Mouse (Mus musculus) limb, embryonic 12.5 days (tissue): ENCODE data around the gene Fbxo3. TPM values are rescaled to one million over a fixed set of nuclear protein-coding genes. Genes with fewer than 3 reads are reported as not detected.
"Not testable (repeated sequence)": the region's sequence is repeated elsewhere in the genome, so short reads cannot be mapped to it uniquely, and the experiment has no call there.

Source experiments
- ATAC-seq: fragments of 200-750 bp; cut with Nextera tagmentation; 2 replicates; pipeline ENCODE4 v1.8.0; 2017; ENCODE audit warnings: low read depth, moderate TSS enrichment; ENCODE audit not compliant: insufficient number of reproducible peaks, insufficient read depth, low FRiP score, low TSS enrichment
- H3K27ac ChIP-seq: fragments of 300-500 bp; sonication (generic); 2 replicates; pipeline ENCODE4 v1.5.1; 2016; ENCODE audit warnings: mild to moderate bottlenecking, moderate library complexity
- H3K27me3 ChIP-seq: fragments of 300-500 bp; sonication (generic); 2 replicates; pipeline ENCODE4 v1.6.1; 2016; ENCODE audit warnings: mild to moderate bottlenecking, moderate library complexity
- H3K36me3 ChIP-seq: fragments of 300-500 bp; sonication (generic); 2 replicates; pipeline ENCODE4 v1.6.1; 2016; ENCODE audit warnings: mild to moderate bottlenecking, moderate library complexity
- H3K4me1 ChIP-seq: fragments of 300-500 bp; sonication (generic); replicated peaks from 2 replicates; pipeline ENCODE4 v1.6.1; 2016
- H3K4me2 ChIP-seq: fragments of 300-500 bp; sonication (generic); 2 replicates; pipeline ENCODE4 v1.6.1; 2016; ENCODE audit warnings: mild to moderate bottlenecking, moderate library complexity
- H3K4me3 ChIP-seq: fragments of 300-500 bp; sonication (generic); replicated peaks from 2 replicates; pipeline ENCODE4 v1.5.1; 2016; ENCODE audit warnings: mild to moderate bottlenecking
- H3K9ac ChIP-seq: fragments of 300-500 bp; sonication (generic); replicated peaks from 2 replicates; pipeline ENCODE4 v1.6.1; 2016; ENCODE audit warnings: mild to moderate bottlenecking, moderate library complexity
- H3K9me3 ChIP-seq: fragments of 300-500 bp; sonication (generic); 2 replicates; pipeline ENCODE4 v1.6.1; 2016; ENCODE audit warnings: mild to moderate bottlenecking, moderate library complexity
- WGBS: fragments of 180-500 bp; shearing (Covaris S2); methylation state at CpG from one replicate; pipeline ENCODE4 v1.1.7; 2016; 5-methylcytosine and 5-hydroxymethylcytosine counted together
- polyA plus RNA-seq: library from polyadenylated mRNA; unstranded; fragments of >200 nt; fragmentation: Nextera tagmentation; extraction: Ambion mirVana; gene quantifications from 2 replicates; pipeline ENCODE4 v1.2.1, GENCODE M21; 2016

Gene Fbxo3
- polyA plus RNA-seq, 1 experiment from 2014 or later, result 54.7 TPM

DNA sequence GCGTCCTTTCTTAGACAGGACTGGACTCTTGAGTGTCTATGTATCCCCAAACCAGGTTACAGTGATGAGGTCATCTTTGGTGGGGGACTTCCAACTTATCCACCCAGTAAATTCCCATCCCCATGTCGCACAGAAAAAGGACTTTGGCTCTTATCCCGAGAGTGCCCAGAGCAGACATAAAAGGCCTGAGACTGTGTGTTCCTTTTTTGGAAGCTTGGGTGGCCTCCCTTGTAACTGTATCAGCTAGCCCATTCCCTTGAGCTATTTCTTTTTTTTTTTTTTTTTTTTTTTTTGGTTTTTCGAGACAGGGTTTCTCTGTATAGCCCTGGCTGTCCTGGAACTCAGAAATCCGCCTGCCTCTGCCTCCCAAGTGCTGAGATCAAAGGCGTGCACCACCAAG is 38.0 kb downstream of the Fbxo3 start, which contains the start of gene Gm10912:
TSS of gene Gm10912 (plus strand) at position 301 of the 400 bp plus-strand sequence.
- H3K4me3 ChIP-seq, H3K27me3 ChIP-seq, H3K4me1 ChIP-seq, H3K27ac ChIP-seq, H3K9ac ChIP-seq, H3K4me2 ChIP-seq, ATAC-seq, H3K9me3 ChIP-seq: not testable (repeated sequence)
- H3K36me3 ChIP-seq, result peaks cover 13% of the 10 kb centered on the region
- WGBS, result 91% methylated on average over 6 of the region's 6 CpGs

DNA sequence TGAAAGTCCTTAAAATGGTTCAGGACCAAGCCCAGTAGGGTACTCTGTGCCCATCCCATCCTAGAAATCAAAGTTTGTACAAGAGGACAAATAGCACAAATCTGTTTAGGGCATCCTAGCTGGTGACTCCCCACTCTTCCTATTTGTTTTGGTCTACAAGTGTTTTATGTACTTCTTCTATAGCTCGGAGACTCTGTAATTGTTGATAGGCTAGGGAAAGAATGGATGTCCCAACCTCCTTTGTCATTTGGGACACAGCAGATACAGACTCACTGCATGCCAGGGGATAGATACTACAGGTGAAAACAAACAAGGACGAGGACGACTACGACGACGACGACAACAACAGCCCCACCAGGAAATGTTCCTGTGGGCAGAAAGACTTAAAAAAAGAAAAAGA is 40.9 kb downstream of the Fbxo3 start, which contains the start of gene Gm10799:
TSS of gene Gm10799 (minus strand) at position 101 of the 400 bp plus-strand sequence.
- H3K27me3 ChIP-seq, H3K27ac ChIP-seq: not testable (repeated sequence)
- WGBS, result 91% methylated on average over 7 of the region's 7 CpGs

DNA sequence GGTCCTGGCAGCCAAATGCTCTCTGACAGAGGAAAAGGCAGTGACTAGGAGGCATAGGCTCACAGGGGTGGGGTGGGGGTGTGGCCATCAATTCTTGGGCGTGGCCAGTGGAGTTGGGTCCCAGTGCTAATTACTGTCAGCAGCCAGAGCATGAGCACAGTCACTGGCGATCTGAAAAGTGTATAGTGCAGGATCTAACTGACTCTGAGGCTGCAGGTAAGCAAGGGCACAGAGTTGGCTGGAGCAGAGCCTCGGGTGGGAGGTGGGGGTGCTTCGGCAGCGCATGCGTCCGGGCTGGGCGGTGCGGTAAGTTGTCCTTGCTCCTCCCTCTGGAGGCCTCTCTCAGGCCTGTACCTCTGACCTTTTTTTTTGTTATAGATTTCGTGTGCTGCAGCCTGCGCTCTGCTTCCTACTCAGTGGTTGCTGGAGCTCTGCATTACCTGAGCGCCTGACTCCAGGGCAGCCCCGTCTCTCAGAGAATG is 42.2 kb downstream of the Fbxo3 start, which contains the start of gene Cd59b:
TSS of gene Cd59b (plus strand) at position 146 of the 482 bp plus-strand sequence.
- Histone ChIP-seq H3K4me3 (peak within 1 kb of the TSS; percentile 42), H3K36me3 (no peaks in the 10 kb centered on the region), H3K4me2 (peak within 1 kb of the TSS; percentile 58), H3K27me3 (no peaks in the 10 kb centered on the region), H3K27ac (peak within 1 kb of the TSS; percentile 70; the same call in 1 of the 2 replicates), H3K4me1 (peaks cover 9% of the 10 kb centered on the region; the same call in 1 of the 2 replicates), H3K9ac (0 out of 2 replicates have a peak within 1 kb of the TSS, but pooled peaks have one; percentile 34), H3K9me3 (peaks cover 6% of the 10 kb centered on the region)
- peak; percentile 87 for ATAC-seq
- WGBS, result 9% methylated on average over 13 of the region's 13 CpGs

More for the DNA sequence above, 40.9 kb downstream of the Fbxo3 start, which contains the start of gene Gm10799:
- H3K9me3 ChIP-seq, H3K4me3 ChIP-seq, H3K4me2 ChIP-seq, ATAC-seq, H3K36me3 ChIP-seq, H3K9ac ChIP-seq, H3K4me1 ChIP-seq: not testable (repeated sequence)

DNA sequence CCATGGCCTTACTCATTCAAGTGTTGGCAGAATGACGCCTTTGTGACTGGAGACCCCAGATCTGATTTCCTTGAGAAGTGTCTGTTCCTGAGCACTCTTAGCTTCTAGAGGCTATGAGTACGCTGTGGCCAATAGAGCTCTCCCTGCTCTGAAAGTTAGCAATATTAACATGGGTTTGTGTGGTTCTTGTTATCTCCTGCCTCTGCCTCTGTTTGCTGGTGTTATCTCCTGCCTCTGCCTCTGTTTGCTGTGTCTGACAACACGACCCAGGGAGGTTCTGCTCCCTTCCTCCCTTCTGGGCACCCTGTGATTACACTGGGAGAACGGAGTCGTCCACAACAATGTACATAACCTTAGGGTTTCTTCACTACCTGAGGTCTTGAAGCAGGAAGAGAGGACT is 50.8 kb downstream of the Fbxo3 start:
- 81% methylated on average over 5 of the region's 5 CpGs for WGBS
- H3K27ac ChIP-seq, H3K4me3 ChIP-seq, H3K9ac ChIP-seq, H3K4me1 ChIP-seq, H3K27me3 ChIP-seq, H3K4me2 ChIP-seq, H3K9me3 ChIP-seq, H3K36me3 ChIP-seq, ATAC-seq: not testable (repeated sequence)

DNA sequence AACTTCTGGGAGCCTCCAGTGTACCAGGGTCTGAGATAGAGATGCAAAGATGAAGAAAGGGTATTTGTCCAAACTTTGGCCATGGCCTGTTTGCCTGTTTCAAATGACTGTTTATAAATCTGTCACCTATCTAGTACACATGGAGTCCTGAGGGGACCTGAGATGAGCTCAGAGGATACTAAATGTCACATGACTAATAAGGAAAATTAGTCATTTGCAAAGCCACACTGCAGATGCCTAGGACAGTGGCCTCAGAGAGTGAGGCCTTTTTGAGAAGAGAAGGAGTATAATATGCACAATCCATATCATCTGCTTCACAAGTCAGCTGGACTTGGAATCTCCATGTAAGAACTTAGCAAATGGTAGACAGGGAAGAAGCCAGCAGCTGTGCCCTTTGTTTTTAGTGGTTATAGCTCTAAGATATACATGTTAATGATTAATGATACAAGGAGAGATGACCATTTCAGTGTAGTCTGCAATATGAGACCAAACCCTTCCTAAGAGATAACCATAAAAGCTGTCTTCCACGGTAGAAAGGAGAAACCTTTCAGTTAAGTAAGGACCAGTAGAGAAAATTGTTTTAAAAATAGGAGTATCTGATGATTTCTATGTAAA is 54.0 kb downstream of the Fbxo3 start:
- H3K9ac ChIP-seq, H3K36me3 ChIP-seq, H3K4me2 ChIP-seq, H3K4me1 ChIP-seq, H3K4me3 ChIP-seq, H3K27me3 ChIP-seq, H3K27ac ChIP-seq, H3K9me3 ChIP-seq, ATAC-seq: not testable (repeated sequence)
- WGBS, result no CpG with 5 or more reads among the region's 1 CpGs

DNA sequence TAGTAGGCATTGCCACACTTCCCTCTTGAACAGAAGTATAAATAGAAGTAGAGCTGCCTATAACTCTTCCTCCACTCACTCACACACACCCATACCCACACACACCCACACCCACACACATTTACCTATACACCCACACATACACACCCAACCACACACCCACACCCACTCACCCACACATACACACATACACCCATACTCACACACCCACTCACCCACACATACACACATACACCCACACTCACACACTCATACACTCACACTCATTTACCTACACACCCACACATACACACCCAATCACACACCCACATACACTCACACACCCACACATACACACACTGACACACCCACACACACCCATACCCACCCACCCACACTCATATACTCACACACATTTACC is 55.0 kb downstream of the Fbxo3 start:
- Histone ChIP-seq H3K27me3 (no peaks in the 10 kb centered on the region), H3K9ac (no peak overlapping the region), H3K9me3 (no peaks in the 10 kb centered on the region), H3K4me2 (no peak overlapping the region), H3K4me3 (no peak overlapping the region), H3K4me1 (no peaks in the 10 kb centered on the region), H3K27ac (no peak overlapping the region), H3K36me3 (no peaks in the 10 kb centered on the region)
- no peak for ATAC-seq

DNA sequence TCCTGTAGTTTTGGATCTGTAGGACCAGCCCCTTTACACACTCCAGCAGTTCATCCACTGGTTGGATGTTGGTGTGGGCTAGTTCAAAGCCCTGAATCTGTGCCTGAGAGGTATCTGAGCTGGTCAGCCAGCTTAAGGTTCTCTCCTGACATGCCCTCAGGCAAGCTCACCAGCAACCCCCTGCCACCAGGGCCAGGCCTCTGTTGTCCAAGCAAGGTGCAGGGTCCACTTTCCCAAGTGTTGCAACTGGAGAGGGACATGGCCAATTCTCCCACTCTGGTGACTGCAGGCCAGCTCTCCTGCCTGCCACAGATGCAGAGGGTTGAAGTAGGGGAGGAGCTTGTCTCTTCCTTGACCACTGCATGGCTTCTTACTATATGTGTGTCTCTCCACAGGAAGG is 56.5 kb downstream of the Fbxo3 start:
- ATAC-seq, H3K9me3 ChIP-seq, H3K4me1 ChIP-seq, H3K4me3 ChIP-seq, H3K36me3 ChIP-seq, H3K4me2 ChIP-seq, H3K27me3 ChIP-seq, H3K9ac ChIP-seq, H3K27ac ChIP-seq: not testable (repeated sequence)

DNA sequence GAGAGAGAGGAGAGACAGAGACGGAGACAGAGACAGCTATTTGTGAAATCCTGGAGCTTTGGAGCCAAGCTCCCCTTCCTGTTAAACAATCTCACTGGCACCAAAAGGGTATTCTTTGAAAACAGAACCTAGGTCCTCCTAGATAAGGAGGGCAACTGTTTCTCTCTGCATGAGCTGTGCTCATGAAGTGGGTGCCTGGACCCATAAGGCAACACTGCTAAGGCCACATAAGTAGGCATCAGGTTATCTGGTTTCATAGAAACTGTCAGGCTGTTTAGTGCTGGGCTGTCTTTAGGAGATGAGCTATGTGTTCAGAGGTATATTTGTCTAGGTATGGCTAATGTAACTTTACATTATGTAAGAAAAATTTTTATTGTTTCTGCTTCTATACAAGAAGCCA is 60.0 kb downstream of the Fbxo3 start:
- 88% methylated on average over 1 of the region's 1 CpGs for WGBS
- not testable (repeated sequence) for H3K4me2 ChIP-seq, H3K9me3 ChIP-seq, H3K27me3 ChIP-seq, H3K36me3 ChIP-seq, H3K9ac ChIP-seq, H3K4me3 ChIP-seq, ATAC-seq, H3K4me1 ChIP-seq, H3K27ac ChIP-seq

DNA sequence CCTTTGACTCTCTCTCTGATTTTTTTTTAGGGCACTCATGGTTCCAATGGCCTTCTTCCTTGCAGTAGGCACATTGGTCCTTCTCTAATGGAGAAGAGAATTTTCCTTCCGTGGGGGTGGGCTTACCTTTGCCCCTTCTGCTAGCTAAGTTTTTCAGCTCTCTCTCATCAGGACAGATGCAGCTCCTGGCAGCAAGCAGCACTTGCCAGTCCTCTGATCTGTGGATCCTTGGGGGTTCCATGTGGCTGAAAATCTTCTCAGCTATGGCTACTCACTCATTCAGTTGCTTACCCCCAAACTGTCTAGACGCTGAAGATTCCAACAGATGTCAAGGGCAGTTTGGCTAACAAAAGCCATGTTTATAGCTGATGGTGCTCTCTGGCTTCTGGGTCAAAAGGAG is 65.8 kb downstream of the Fbxo3 start:
- no peak overlapping the region for H3K27ac ChIP-seq
- H3K36me3 ChIP-seq, result no peaks in the 10 kb centered on the region
- peaks cover 10% of the 10 kb centered on the region for H3K4me1 ChIP-seq
- ATAC-seq, result no peak
- H3K4me3 ChIP-seq, result no peak overlapping the region
- no peaks in the 10 kb centered on the region for H3K9me3 ChIP-seq
- 80% methylated on average over 2 of the region's 2 CpGs for WGBS
- no peaks in the 10 kb centered on the region for H3K27me3 ChIP-seq
- no peak overlapping the region for H3K4me2 ChIP-seq
- no peak overlapping the region for H3K9ac ChIP-seq

DNA sequence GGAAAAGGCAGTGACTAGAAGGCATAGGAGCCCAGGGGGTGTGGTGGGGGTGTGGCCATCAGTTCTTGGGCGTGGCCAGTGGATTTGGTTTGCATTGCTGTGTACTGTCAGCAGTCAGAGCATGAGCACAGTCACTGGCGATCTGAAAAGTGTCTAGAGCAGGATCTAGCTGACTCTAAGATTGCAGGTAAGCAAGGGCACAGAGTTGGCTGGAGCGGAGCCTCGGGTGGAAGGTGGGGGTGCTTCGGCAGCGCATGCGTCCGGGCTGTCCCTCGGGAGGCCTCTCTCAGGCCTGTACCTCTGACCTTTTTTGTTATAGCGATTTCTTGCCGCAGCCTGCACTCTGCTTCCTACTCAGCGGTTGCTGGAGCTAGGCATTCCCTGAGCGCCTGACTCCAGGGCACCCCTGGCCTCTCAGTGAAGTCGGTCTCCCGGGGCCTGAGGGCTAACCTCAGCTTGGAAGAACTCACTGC is 68.3 kb downstream of the Fbxo3 start, which contains the start of gene Cd59a:
TSS of gene Cd59a (plus strand) at position 61 of the 473 bp plus-strand sequence.
- H3K27ac ChIP-seq, result peak within 1 kb of the TSS; percentile 72
- 7% methylated on average over 15 of the region's 15 CpGs for WGBS

DNA sequence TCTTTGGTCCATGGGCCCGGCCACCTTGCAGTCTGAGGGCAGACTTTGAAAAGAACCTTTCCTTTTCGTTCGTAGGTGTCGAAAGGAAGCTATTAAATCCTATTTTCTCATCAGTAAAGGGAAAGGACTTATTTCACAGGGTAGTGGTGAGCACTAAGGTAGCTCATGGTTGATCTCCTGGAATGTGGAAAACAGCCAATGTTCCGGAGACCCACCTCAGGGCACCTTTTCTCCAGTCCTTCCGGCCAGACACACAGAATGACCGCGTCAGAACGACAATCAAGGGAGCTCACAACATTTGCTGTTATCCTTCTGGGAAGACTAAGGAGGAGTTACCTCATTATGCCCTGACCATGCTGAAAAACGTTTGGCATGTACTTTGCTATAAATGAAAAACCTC is 68.7 kb downstream of the Fbxo3 start:
- 52% methylated on average over 10 of the region's 10 CpGs for WGBS
- H3K4me2 ChIP-seq, result peak overlapping the region; percentile 58

More for the DNA sequence above, 68.3 kb downstream of the Fbxo3 start, which contains the start of gene Cd59a:
- H3K4me2 ChIP-seq, result peak within 1 kb of the TSS; percentile 58
- peak; percentile 86 for ATAC-seq
- no peaks in the 10 kb centered on the region for H3K27me3 ChIP-seq
- H3K4me1 ChIP-seq, result peaks cover 12% of the 10 kb centered on the region
- peak within 1 kb of the TSS; percentile 55 for H3K9ac ChIP-seq
- no peaks in the 10 kb centered on the region for H3K9me3 ChIP-seq
- H3K4me3 ChIP-seq, result peak within 1 kb of the TSS; percentile 48
- H3K36me3 ChIP-seq, result no peaks in the 10 kb centered on the region

More for the DNA sequence above, 68.7 kb downstream of the Fbxo3 start:
- peak overlapping the region; percentile 72 for H3K27ac ChIP-seq
- H3K4me1 ChIP-seq, result peaks cover 12% of the 10 kb centered on the region
- H3K36me3 ChIP-seq, result no peaks in the 10 kb centered on the region
- ATAC-seq, result no peak
- peak overlapping the region; percentile 55 for H3K9ac ChIP-seq
- H3K9me3 ChIP-seq, result no peaks in the 10 kb centered on the region
- no peaks in the 10 kb centered on the region for H3K27me3 ChIP-seq
- H3K4me3 ChIP-seq, result peak overlapping the region; percentile 48
